Mouse (Mus musculus): ENCODE results near the gene A530084C06Rik.

DNA sequence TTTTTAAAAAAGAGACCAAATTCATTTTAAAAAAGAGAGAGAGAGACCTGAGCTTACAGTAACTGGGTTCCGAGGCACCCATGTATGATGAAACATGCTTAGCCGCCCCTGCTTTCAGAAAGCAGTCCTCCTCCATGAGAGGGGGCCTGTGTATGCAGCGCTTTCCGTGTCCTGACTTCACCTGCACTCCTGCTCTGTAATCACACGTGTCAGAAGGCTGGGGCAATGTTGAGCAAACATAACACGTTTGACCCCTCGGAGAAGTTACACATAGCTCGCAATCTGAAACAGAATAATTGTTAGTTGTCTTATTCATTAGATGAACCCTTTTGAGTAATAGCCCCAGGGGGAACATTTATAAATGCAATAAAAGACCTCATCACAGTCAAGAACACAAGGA, 8.0 kb upstream of the A530084C06Rik start:
- TF ChIP-seq CHD2 (IDR thresholded peaks at IDR 0.05; ENCODE audit: low read depth, low read length) (no peak), ZNF384 (IDR thresholded peaks at IDR 0.05; ENCODE audit: low read depth, low read length) (no peak), ZC3H11A (IDR thresholded peaks at IDR 0.05; ENCODE audit: borderline replicate concordance, low read depth, low read length) (no peak), HCFC1 (IDR thresholded peaks at IDR 0.05; ENCODE audit: borderline replicate concordance, insufficient read depth, low read length) (no peak), MAFK (IDR thresholded peaks at IDR 0.05; ENCODE audit: insufficient read depth, low read depth, low read length) (no peak)
